Mouse (Mus musculus): Measurements from ENCODE around the gene 1600002K03Rik.

DNA sequence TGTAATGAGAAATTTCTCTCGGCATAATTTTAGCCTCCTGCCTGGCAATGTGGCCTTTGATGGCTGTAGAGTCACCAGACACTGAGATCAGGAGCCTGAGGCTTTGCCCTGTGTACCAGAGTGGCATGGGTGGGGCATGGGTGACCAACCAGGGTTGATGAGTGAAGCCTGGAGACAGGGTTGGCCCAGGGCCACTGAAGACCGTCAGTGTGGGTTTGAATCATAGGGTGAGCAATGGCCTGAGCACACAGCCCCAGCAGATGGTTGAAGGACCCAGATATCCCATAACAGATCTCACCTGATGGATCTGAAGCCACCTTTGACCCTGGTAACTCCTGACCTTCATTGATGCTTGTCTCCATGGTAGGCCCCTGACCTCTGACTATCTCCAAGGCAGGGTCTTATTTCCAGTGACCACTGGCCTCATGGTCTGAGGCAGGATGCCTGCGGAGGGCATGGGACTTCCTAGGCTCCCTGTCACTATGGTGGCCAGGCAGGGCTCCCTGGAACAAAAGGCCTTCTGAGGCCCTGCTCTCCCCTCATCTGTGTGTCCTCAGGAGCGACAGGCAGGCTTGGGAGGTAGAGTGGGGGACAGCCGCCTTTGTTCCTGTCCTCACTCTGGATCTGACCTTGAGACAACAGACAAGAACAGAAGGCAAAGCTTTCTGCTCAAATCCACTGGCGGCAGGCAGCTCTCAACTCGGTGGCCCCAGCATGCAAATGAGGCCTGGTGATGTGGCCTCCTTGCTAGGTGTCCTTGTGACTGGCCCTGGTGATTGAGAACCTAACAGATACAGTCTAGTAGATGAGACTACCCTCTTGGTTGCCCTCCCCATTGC, 4.9 kb downstream of the 1600002K03Rik start:
- TF ChIP-seq CTCF (IDR thresholded peaks at IDR 0.05; ENCODE audit: low read depth, low read length) (no peak), GATA1 (IDR thresholded peaks at IDR 0.05; ENCODE audit: borderline replicate concordance, low read length) (no peak), POLR2AphosphoS5 (IDR thresholded peaks at IDR 0.05; ENCODE audit: insufficient replicate concordance, low read depth, low read length) (no peak), TAL1 (conservative IDR thresholded peaks at IDR 0.05; ENCODE audit: low read depth, low read length) (no peak)

Data from G1E (cell line).